Mouse (Mus musculus) urinary bladder, postnatal 25 days (tissue): ENCODE data around the gene Gm10644.
A peak's percentile ranks its signal among the peaks of the same experiment; 100 is the strongest.

Experiments used
- DNase-seq: peaks from one replicate; pipeline ENCODE4 v3.0.0; 2022; ENCODE audit warnings: low spot score

The Gm10644 gene

GRCm38 (mm10) chr8:83980845-83981244 lies 25.8 kb upstream of the Gm10644 start:
- no peak for DNase-seq

- no peak for DNase-seq
These were observed 25.2 kb upstream of the Gm10644 start for GRCm38 (mm10) chr8:83980250-83980649.

- DNase-seq, result no peak
These were observed 23.2 kb upstream of the Gm10644 start for GRCm38 (mm10) chr8:83978200-83978599.

- DNase-seq, result no peak
These were observed 22.6 kb upstream of the Gm10644 start for GRCm38 (mm10) chr8:83977646-83978045.

GRCm38 (mm10) chr8:83976779-83977350 lies 21.9 kb upstream of the Gm10644 start:
- no peak for DNase-seq

GRCm38 (mm10) chr8:83976101-83976630 lies 21.2 kb upstream of the Gm10644 start:
- no peak for DNase-seq

GRCm38 (mm10) chr8:83974521-83974920 lies 19.5 kb upstream of the Gm10644 start:
- DNase-seq, result no peak

GRCm38 (mm10) chr8:83973161-83974031 lies 18.4 kb upstream of the Gm10644 start:
- no peak for DNase-seq

- peak; percentile 89 for DNase-seq
These were observed 17.4 kb upstream of the Gm10644 start, which contains the start of gene Prkaca for GRCm38 (mm10) chr8:83972150-83973120. TSS of gene Prkaca (plus strand) at chr8:83972993.

GRCm38 (mm10) chr8:83971661-83972060 lies 16.7 kb upstream of the Gm10644 start:
- DNase-seq, result no peak

- no peak for DNase-seq
These were observed 16.1 kb upstream of the Gm10644 start for GRCm38 (mm10) chr8:83971121-83971520.

- DNase-seq, result no peak
These were observed 12.7 kb upstream of the Gm10644 start for GRCm38 (mm10) chr8:83967701-83968100.

GRCm38 (mm10) chr8:83964015-83964765 lies 9.2 kb upstream of the Gm10644 start:
- DNase-seq, result no peak

GRCm38 (mm10) chr8:83956789-83957188 lies 1.8 kb upstream of the Gm10644 start:
- DNase-seq, result no peak

GRCm38 (mm10) chr8:83955958-83956218 lies 883 bp upstream of the Gm10644 start:
- no peak for DNase-seq

- DNase-seq, result no peak
These were observed 278 bp downstream of the Gm10644 start for GRCm38 (mm10) chr8:83954749-83955105.

- no peak for DNase-seq
These were observed 9.5 kb downstream of the Gm10644 start for GRCm38 (mm10) chr8:83945540-83945939.

- DNase-seq, result no peak
These were observed 12.6 kb downstream of the Gm10644 start for GRCm38 (mm10) chr8:83942446-83942845.

- DNase-seq, result no peak
These were observed 13.8 kb downstream of the Gm10644 start for GRCm38 (mm10) chr8:83941066-83941677.

GRCm38 (mm10) chr8:83938330-83938729 lies 16.7 kb downstream of the Gm10644 start:
- no peak for DNase-seq

- no peak for DNase-seq
These were observed 17.4 kb downstream of the Gm10644 start for GRCm38 (mm10) chr8:83937645-83938044.
